Mouse (Mus musculus) G1E (cell line): ENCODE measurements around the gene Carmil1.

Experiments
- CTCF ChIP-seq: IDR thresholded peaks from 2 replicates; pipeline ENCODE4 v1.5.1; 2012; ENCODE audit warnings: low read depth, low read length, inconsistent platforms, mixed read lengths
- GATA2 ChIP-seq: IDR thresholded peaks from 2 replicates; pipeline ENCODE4 v1.6.1; 2012; ENCODE audit warnings: low read depth, low read length, inconsistent platforms, borderline replicate concordance
- POLR2AphosphoS5 ChIP-seq: IDR thresholded peaks from 2 replicates; pipeline ENCODE4 v1.6.1; 2012; ENCODE audit warnings: low read depth, low read length, inconsistent platforms; ENCODE audit not compliant: insufficient replicate concordance
- TAL1 ChIP-seq: conservative IDR thresholded peaks from 2 replicates; pipeline ENCODE4 v1.6.1; 2012; ENCODE audit warnings: low read depth, low read length, inconsistent platforms, mixed read lengths

- TF ChIP-seq TAL1 = no peak
- TF ChIP-seq POLR2AphosphoS5 = no peak
- no peak for TF ChIP-seq CTCF
- no peak for TF ChIP-seq GATA2
These were observed 198.9 kb downstream of the Carmil1 start for GRCm38 (mm10) chr13:24081698-24082097.
